11 mouse cellular contexts compared by ENCODE assay signal in genomic region chr17:24477053-24477984, GRCm38 (mm10). TPM values are rescaled to one million over a fixed set of nuclear protein-coding genes. Genes with fewer than 3 reads are reported as not detected.
DNase-seq lines count a peak whose midpoint lies in the region; ATAC-seq and TF ChIP-seq lines count a peak whose summit lies in the region.
"Had no signal": no experiment of that assay in that cellular context is flagged by ENCODE, and none has a peak within 500 bp of the region (broad histone marks: within the 10 kb centered on the region; RNA-seq: fewer than 3 reads in every experiment).

No protein-coding gene starts in this region.

- H3K4me1 ChIP-seq in ES-E14 (ENCODE audit: control insufficient read depth in 2 of 2, insufficient read depth in 2 of 2, low read length in 2 of 2, poor library complexity in 1 of 2), result peaks cover 0 to 9% of the 10 kb centered on the region in 2 experiments; a peak in 2 of 4 replicates
- peaks cover 32% of the 10 kb centered on the region for H3K4me1 ChIP-seq in hindbrain, embryonic 12.5 days

- DNase-seq in heart, adult 11 months, result peak; percentile 92
- no peak for DNase-seq in heart, postnatal 14 days
- no peak for DNase-seq in ES-E14 (ENCODE audit: low read depth, low spot score)
- no peak for DNase-seq in adrenal gland, adult 2 months
- no peak for DNase-seq in urinary bladder, adult 18-20 months (ENCODE audit: low spot score in 2 of 2)
- DNase-seq in right cerebral cortex, postnatal 4 days, result no peak
- DNase-seq: gastrocnemius, postnatal 10 days; lung, adult 2 months; right cerebral cortex, postnatal 14 days had no signal

- peaks cover 31% of the 10 kb centered on the region; the same call in 1 of the 2 replicates for H3K36me3 ChIP-seq in ES-E14 (ENCODE audit: control insufficient read depth, insufficient read depth, low read length, poor library complexity, severe bottlenecking)
- H3K36me3 ChIP-seq in hindbrain, embryonic 12.5 days, result peaks cover 44% of the 10 kb centered on the region

- H3K4me2 ChIP-seq in hindbrain, embryonic 12.5 days (replicated peaks), result peak overlapping the region; percentile 62; the same call in 1 of the 2 replicates

- intact Hi-C loops in heart, postnatal 14 days (cut with DNase I), result no loop called here

- ATAC-seq in hindbrain, embryonic 12.5 days (ENCODE audit: low FRiP score), result no peak
- ATAC-seq in megakaryocyte, adult 5-6 weeks (ENCODE audit: poor library complexity, severe bottlenecking), result peak; percentile 49

- no peak overlapping the region for H3K27ac ChIP-seq in ES-E14 (ENCODE audit: insufficient read depth, low read depth, low read length, poor library complexity, severe bottlenecking)
- no peak overlapping the region for H3K27ac ChIP-seq in hindbrain, embryonic 12.5 days

- H3K9me3 ChIP-seq in ES-E14 (ENCODE audit: control insufficient read depth, insufficient read depth, low read depth, low read length), result no peaks in the 10 kb centered on the region
- no peaks in the 10 kb centered on the region for H3K9me3 ChIP-seq in hindbrain, embryonic 12.5 days (replicated peaks)

- no peak overlapping the region for H3K9ac ChIP-seq in ES-E14 (ENCODE audit: insufficient read depth, low read depth, low read length, poor library complexity, severe bottlenecking)
- H3K9ac ChIP-seq in hindbrain, embryonic 12.5 days, result peak overlapping the region; percentile 85

- in situ Hi-C loops in ES-E14 (cut with MboI; ENCODE audit: low sequenced_read_pairs in 2 of 2, unreplicated experiment in 2 of 2), result no loop called here

- no peaks in the 10 kb centered on the region for H3K27me3 ChIP-seq in hindbrain, embryonic 12.5 days

- 93% methylated on average over 20 of the region's 20 CpGs for WGBS in hindbrain, embryonic 12.5 days

- no peak overlapping the region for H3K4me3 ChIP-seq in ES-E14 (ENCODE audit: insufficient read depth in 1 of 2, low read depth in 1 of 2, low read length in 2 of 2, poor library complexity in 1 of 2, severe bottlenecking in 1 of 2)
- H3K4me3 ChIP-seq in hindbrain, embryonic 12.5 days, result no peak overlapping the region

TF ChIP-seq in ES-E14, 5 proteins besides CTCF, POLR2A, EP300 and RAD21:
- TF ChIP-seq ZNF384 (IDR thresholded peaks at IDR 0.05; ENCODE audit: low read depth, low read length) (no peak), MAFK (IDR thresholded peaks at IDR 0.05; ENCODE audit: insufficient read depth, low read depth, low read length) (peak; percentile 66)

RNA-seq across cellular contexts. Expression of gene Mlst8, which starts 1.6 kb away (rescaled TPM):
- total RNA-seq in heart, postnatal 14 days (2021), result 10 to 100 TPM in 1 of 2 experiments, 1 to 10 TPM in 1; 10.0 to 10.8 TPM
- 24.2 and 32.8 TPM in 2 replicates for total RNA-seq in ES-E14 (2012; rRNA removed)
- polyA plus RNA-seq in hindbrain, embryonic 12.5 days (2016; fragmentation: Nextera tagmentation; extraction: Ambion mirVana), result 35.2 and 36.9 TPM in 2 replicates
- 12.5 and 14.6 TPM in 2 replicates for total RNA-seq in megakaryocyte, adult 5-6 weeks (2015)
- 42.3 and 43.2 TPM in 2 replicates for total RNA-seq in megakaryocyte, adult 5-6 weeks (2017)
- 10 to 100 TPM; 25.6 to 26.0 TPM for total RNA-seq in adrenal gland, adult 2 months (2021)
- 44.5 and 61.7 TPM in 2 replicates for polyA plus RNA-seq in adrenal gland, adult 2 months (2012; rRNA removed)

RNA-seq across cellular contexts. Expression of gene Bricd5, which starts 3.6 kb away (rescaled TPM):
- under 1 TPM in 1 of 2 experiments, not detected in 1; 0.38 TPM for total RNA-seq in heart, postnatal 14 days (2021)
- 1.2 and 1.4 TPM in 2 replicates for total RNA-seq in ES-E14 (2012; rRNA removed)
- polyA plus RNA-seq in hindbrain, embryonic 12.5 days (2016; fragmentation: Nextera tagmentation; extraction: Ambion mirVana), result 1.2 TPM in 1 of 2 replicates, not detected in the other
- total RNA-seq in megakaryocyte, adult 5-6 weeks (2015), result 0.75 TPM in 1 of 2 replicates, not detected in the other
- 0.26 TPM in 1 of 2 replicates, not detected in the other for total RNA-seq in megakaryocyte, adult 5-6 weeks (2017)
- under 1 TPM; 0.38 to 0.69 TPM for total RNA-seq in adrenal gland, adult 2 months (2021)
- polyA plus RNA-seq in adrenal gland, adult 2 months (2012; rRNA removed), result 0.57 and 0.67 TPM in 2 replicates

RNA-seq across cellular contexts. Expression of gene Pgp, which starts 7.1 kb away (rescaled TPM):
- total RNA-seq in heart, postnatal 14 days (2021), result 10 to 100 TPM; 43.2 to 43.4 TPM
- 12.8 and 16.6 TPM in 2 replicates for total RNA-seq in ES-E14 (2012; rRNA removed)
- polyA plus RNA-seq in hindbrain, embryonic 12.5 days (2016; fragmentation: Nextera tagmentation; extraction: Ambion mirVana), result 52.5 and 57.3 TPM in 2 replicates
- total RNA-seq in megakaryocyte, adult 5-6 weeks (2015), result 20.7 and 25.5 TPM in 2 replicates
- 14.5 and 14.6 TPM in 2 replicates for total RNA-seq in megakaryocyte, adult 5-6 weeks (2017)
- total RNA-seq in adrenal gland, adult 2 months (2021), result 100 to 1,000 TPM in 1 of 2 experiments, 10 to 100 TPM in 1; 65.0 to 104 TPM
- 254 TPM in 2 replicates for polyA plus RNA-seq in adrenal gland, adult 2 months (2012; rRNA removed)

RNA-seq across cellular contexts. Expression of gene E4f1, which starts 7.2 kb away (rescaled TPM):
- total RNA-seq in heart, postnatal 14 days (2021), result 10 to 100 TPM; 13.6 to 16.2 TPM
- 23.4 and 38.2 TPM in 2 replicates for total RNA-seq in ES-E14 (2012; rRNA removed)
- 35.3 and 39.4 TPM in 2 replicates for polyA plus RNA-seq in hindbrain, embryonic 12.5 days (2016; fragmentation: Nextera tagmentation; extraction: Ambion mirVana)
- 20.7 and 27.5 TPM in 2 replicates for total RNA-seq in megakaryocyte, adult 5-6 weeks (2015)
- total RNA-seq in megakaryocyte, adult 5-6 weeks (2017), result 14.2 and 14.5 TPM in 2 replicates
- 10 to 100 TPM; 17.0 to 21.8 TPM for total RNA-seq in adrenal gland, adult 2 months (2021)
- polyA plus RNA-seq in adrenal gland, adult 2 months (2012; rRNA removed), result 57.5 and 59.5 TPM in 2 replicates

RNA-seq across cellular contexts. Expression of gene Caskin1, which starts 11.1 kb away (rescaled TPM):
- total RNA-seq in heart, postnatal 14 days (2021), result under 1 TPM; 0.10 to 0.43 TPM
- 1.8 and 2.0 TPM in 2 replicates for total RNA-seq in ES-E14 (2012; rRNA removed)
- 24.2 and 25.0 TPM in 2 replicates for polyA plus RNA-seq in hindbrain, embryonic 12.5 days (2016; fragmentation: Nextera tagmentation; extraction: Ambion mirVana)
- total RNA-seq in megakaryocyte, adult 5-6 weeks (2015), result not detected in 2 replicates
- total RNA-seq in megakaryocyte, adult 5-6 weeks (2017), result not detected in 2 replicates
- 10 to 100 TPM; 19.4 to 28.7 TPM for total RNA-seq in adrenal gland, adult 2 months (2021)
- polyA plus RNA-seq in adrenal gland, adult 2 months (2012; rRNA removed), result 47.0 and 47.7 TPM in 2 replicates
